Mouse (Mus musculus) induced T-regulatory cell, adult 2 months (primary cell): ENCODE data around the gene Fbxo34.

Source experiments
- DNase-seq: peaks from one replicate; pipeline ENCODE4 v3.0.0-alpha.2; 2012; ENCODE audit warnings: low read depth

Fbxo34 gene

DNA sequence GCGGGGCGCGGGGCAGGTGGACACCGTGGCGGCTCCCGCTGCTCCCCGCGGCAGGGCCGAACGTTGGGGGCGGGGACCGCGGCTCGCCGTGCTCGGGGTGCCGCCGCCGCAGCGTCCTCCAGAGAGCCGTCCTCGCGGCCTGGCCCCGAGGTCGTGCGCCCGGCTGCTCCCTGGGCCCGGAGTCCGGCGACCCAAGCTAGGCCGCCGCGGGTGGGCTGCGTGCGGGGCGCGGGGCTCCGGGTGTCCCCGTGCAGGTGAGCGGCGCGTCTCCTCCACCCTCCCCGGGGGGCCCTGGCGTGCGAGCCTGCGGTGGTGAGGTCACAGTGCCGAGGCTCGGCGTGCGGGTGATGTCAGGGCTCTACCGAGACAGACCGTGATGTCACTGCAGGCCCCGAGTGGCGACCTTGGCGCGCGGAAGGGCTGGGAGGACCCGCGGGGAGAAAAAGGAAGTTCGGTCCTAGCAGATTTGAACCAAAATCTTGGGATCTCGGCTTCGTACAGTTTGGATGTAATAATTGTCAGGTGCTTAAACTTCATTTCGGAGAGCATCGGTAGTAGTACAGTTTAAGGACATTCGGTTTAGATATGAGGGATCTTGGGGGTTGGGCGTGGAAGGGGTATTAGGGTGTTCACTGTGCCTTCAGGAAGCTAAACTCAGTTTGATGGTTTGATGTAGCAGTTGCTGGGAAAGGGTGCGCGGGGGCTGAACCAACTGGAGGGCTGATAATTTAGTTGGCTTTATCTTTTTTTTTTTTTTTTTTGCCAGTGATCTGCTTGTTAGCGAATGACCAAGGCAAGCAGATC, 22.7 kb downstream of the Fbxo34 start:
- peak; percentile 87 for DNase-seq

DNA sequence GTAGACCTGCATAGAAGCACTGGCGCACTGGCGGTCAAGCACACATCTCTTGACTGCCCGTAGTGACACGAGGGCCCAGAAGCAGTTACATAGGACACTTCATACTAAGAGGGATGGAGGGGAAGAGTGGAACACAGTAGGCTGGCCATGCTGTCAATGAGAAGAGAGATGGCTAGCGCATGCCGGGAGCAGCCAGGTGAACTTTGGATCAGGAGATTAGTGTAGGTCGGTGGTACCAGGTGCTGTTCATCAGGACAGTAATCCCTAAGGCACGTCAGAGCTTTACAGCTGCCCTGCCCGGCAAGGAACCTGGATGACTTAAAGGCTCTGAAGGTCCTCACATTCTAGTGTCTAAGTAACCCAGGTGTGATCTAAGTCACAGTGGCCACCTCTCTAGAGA, 23.7 kb downstream of the Fbxo34 start:
- DNase-seq, result no peak

DNA sequence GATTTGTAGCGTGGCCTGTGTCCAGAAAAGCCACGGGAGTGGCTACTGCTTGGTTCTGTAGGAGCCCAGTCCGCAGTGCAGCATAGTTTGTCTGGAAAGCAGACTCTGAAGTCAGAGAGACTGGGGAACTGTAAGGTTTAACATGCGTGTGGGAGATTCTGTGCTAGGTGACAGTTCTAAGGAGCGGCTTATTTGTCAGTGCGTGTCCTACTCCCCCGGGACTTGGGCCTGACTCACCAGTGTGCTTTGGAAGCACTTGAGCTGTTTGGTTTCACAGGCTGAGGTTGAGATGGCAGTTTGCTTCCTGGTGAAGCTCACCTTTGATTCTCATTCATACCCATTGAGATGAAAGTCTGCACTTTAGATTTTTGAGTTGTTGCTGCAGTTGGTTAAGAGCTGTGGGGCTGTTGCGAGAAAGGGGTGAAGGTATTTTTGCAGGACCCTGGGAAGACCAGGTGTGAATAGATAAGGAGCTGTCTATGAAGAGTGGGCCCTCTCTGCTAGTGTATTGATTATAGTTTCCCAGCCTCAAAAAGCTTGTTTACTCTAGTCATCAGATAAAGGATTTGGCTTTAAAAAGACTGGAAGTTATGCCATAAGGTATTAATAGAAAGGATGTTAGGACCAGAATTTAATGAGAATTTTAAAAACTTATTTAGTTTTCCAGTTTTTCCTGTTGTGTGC, 24.5 kb downstream of the Fbxo34 start:
- DNase-seq, result no peak

DNA sequence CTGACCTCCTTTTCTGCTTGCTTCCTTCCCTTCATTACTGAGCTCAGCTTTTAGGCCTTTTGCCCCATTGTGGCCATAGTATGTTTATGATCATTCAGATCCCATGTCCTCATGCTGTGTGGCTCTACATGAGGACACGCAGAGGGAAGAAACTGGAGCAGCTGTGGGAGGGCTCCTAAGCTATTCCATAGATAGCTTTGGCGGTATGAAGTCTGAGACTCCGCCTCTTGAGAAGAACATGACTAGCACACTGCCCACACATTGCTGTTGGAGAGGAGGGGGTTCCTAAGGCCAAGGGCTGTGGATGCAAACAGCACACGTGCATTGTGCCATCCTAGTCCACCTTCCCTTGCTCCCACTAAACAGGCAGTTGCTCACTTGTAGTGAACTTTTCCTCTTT, 26.0 kb downstream of the Fbxo34 start:
- DNase-seq, result no peak

DNA sequence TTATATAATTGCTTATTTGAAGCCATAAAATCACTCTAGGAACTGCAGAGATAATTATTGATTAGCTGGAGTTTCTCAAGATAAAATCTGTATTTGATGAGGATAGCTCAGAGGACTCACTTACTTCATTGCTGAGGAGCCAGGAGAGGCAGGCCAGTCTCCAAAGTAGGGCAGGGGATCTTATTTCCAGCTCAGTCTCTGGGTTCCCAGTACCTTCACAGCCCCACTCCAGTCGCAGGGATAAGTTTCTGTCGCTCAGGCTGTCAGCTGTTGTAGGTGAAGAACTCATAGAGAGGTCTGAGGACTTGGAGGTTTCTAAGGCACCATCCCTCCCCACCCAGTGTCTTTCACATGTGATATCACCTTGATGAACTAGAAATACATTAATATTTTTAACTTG, 27.5 kb downstream of the Fbxo34 start:
- DNase-seq, result no peak

DNA sequence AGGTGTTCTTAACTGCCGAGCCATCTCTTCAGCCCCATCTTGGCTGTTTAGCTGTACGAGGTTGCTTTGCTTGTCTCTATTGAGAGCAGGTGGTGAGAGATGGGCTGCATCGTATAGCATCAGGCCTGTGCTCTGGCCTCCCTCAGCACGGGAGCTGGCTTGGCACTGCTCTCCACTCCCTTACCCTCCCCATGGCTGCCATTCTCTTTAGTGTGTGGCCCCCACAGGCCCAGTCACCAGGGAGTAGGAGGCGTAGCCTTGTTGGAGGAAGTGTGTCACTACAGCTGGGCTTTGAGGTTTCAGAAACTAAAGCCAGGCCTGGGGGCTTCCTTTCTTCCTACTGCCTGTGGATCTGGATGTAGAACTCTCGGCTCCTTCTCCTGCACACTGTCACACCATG, 32.0 kb downstream of the Fbxo34 start:
- no peak for DNase-seq

DNA sequence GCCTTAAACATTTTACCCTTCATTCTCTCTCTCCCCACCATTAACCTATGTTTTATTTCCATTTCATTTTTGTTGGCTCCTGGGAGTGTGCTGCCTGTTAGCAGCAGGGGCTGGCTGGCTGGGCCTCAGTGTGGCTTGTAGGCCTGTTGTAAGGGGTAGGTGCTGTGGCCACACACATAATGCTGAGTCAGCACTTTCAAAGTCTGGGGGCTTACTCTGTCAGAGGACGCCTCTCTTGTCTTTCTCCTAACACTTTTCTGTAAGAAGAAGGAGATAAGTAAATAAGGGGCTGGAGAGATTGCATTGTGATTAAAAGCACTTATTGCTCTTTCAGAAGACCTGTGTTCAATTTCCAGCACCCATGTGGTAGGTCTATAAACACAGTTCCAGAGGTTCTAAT, 32.9 kb downstream of the Fbxo34 start:
- DNase-seq, result no peak

DNA sequence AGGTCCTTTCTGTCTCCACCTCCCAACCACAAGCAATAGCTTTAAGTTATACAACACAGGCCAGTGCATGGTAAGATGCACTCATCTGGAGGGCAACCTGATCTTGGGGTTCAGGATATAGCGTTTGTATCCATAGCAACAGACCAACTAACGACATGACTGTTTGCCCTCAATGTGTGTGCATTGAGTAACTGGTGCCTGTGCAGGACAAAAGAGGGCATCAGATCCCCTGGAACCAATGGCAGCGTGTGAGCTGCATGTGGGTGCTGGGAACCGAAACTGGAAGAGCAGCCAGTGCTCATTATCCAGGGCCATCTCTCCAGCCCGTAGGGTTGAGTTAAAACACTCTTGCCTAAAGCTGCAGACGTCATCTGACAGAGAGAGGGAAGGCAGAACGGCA, 38.5 kb downstream of the Fbxo34 start:
- DNase-seq, result no peak

DNA sequence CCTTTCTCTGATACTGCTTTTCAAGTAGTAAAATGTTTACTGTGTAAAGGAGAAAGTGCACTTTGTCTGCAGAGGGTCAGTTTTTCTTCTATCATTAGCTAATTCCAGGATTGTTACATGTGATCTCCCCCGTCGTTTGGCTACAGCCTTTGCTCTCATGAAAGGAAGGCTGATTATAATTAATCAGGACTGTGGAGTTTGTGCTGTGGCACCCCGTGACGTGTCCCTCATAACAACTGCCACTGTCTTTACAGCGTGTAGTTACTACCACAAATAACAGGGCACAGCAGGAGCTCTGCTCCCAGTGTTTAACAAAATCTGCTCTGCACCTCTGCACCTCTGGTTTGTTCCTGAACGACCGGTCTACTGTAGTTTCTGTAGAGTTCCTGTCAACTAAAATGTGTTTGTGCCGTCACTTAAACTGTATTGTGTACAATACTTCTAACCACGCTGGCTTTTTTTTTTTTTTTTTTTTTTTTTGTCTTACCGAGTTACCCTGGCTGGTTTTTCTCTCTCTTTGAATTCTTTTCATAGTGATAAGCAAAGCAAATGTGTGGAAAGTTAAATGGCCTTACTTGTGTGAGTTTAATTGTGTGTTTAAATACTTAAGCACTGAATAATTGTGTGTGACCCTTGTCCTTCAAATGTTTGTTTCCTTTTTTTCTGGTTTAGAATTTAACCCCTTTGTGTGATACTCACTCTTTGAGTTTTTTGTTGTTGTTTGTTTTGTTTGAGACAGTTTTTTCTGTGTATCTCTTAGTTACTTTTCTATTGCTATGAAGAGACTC, 39.3 kb downstream of the Fbxo34 start:
- DNase-seq, result no peak

DNA sequence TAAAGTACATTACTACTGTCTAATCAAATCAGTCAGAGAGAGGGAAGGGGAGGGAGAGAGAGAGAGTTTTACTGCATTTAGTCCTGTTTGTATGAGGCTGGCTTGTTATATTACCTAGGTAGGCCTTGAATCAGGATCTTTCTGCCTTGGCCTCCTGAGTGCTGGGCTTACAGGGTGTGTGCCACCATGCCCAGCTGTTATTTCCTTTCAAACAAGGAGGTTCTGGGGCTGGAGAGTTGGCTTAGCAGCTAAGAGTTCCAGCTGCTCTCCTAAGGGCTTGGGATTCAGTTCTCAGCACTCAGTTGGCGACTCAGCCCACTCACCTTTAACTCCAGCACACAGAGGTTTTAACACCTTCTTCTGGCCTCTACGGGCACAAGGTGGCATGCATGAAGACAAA, 40.5 kb downstream of the Fbxo34 start:
- DNase-seq, result no peak

DNA sequence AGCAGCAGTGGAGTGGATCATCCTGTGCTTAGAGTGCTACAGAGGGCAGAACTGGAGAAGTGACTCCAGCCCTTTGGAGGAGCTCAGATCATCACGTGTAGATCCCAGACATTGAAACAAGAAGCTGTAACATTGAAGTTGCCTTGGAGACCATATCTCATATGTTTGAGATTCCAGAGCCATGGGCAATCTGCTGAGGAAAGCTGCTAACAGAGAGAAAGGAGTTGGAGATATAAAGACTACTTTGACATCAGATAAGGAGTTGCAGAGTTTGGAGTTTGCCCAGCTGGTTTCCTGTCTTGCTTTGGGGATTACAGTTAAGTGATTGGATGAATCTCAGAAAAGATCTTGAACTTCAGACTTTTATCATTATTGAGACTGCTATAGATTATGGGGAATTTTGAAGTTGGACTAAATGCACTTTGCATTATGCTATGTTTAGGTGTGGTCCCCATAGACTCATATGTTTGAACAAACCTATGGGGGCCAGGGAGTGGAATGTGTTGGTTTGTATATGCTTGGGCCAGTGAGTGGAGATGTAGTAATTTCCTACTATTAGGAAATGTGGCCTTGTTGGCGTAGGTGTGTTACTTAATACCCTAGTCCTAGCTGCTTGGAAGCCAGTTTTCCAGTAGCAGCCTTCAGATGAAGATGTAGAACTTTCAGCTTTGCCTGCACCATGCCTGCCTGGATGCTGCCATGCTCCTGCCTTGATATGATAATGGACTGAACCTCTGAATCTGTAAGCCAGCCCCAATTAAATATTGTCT, 43.6 kb downstream of the Fbxo34 start:
- no peak for DNase-seq

DNA sequence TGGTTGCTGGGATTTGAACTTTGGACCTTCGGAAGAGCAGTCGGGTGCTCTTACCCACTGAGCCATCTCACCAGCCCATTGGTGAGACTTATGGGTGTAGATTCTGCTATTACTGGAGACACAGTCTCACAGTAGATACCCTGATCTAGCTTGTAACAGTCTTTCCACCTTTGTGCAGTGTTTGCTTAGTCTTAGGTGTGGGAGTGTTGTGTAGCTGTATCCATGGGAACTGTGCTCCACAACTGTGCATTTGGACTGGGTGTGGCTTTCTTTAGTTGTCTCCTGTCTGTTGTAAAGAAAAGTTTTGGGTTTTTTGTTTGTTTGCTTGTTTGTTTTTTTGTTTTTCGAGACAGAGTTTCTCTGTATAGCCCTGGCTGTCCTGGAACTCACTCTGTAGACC, 45.7 kb downstream of the Fbxo34 start:
- no peak for DNase-seq

DNA sequence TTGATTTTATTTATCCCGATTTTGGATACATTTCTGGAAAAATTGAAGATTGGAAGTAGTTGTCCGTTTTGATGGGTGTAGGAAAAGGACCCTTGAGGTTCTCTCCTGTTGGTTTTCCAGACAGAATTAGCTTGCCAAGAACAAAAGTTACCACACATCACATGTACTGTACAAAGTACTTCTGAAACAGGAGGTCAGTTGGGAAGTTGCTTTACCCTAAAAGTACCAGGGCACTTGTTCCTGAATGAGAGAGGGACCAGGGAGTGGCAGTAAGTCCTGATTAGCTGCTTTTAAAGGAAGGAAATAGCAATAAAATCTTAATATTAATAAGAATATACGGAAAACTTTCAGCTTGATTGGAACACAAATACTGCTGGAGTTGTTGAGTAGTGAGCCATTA, 46.9 kb downstream of the Fbxo34 start:
- DNase-seq, result no peak

DNA sequence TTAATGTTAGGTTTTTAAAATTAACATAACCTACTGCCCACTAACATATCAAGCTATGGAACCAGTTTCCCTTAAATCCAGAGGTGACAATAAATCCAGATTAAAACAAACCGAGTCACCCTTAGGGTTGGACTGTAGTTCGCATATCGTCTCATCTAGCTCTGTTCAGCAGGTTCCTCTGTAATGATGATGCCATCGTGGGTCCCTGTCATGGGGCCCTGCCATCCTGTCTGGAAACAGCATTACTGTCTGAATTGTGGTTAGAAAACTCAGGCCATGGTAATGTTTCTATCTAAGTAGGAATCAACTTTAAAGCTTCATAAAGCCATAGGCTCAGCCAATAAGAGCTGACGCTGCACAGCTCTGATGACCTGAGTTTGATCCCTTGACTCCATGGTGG, 48.4 kb downstream of the Fbxo34 start:
- no peak for DNase-seq

DNA sequence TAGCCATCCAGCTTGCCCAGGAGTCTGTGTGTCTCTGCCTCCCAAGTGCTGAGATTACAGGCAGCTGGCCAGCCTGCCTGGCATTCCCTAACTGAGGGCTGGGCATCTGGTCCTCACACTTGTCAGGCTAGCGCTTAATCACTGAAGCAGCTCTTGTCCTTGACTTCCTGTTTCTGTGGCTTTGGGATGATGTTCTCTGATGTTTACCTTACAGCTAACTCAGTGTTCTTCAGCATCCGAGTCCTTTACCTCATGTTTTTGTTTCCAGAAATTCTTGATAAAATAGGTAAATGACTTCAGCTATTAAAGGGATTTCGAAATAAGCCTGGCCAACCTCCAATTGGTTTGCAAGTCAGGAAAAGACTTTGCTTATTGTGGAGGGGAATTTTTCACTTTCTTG, 53.8 kb downstream of the Fbxo34 start:
- DNase-seq, result no peak

DNA sequence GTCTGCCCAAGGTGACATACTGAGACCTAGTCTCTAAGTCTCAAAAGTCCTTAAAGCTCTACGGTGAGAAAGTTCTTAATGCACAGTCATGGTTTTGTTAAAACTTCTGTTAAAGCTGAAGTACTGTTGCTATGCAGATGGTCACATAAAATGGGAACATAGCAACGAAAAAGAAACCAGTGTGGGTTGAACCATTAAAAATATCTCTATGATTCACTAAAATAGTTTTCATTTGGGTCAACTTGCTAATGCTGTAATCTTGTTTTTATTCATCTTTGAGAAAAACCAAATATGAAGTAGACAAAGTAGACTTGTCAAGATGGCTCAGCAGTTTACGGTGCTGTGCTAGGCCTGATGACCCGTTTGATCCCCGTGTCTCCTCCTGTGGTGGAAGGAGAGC, 56.5 kb downstream of the Fbxo34 start:
- no peak for DNase-seq

DNA sequence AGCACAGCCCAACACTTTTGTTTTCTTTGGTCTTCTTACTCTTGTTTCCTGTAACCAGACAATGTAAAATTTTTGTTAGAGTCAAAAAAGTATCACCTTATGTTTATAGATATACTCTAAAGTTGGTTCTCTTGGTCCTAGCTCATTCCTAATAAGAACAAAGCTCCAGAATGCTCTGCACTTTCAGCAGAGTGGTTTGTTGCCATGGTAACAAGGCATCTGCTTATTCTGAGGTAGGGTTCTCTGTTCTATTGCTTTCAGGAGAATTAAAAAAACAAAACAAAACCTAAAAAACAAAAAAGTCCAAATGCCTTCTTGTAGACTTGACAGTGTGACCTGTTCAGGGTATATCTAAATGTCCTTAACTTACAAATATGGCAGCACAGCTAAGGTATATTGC, 57.8 kb downstream of the Fbxo34 start:
- DNase-seq, result no peak

DNA sequence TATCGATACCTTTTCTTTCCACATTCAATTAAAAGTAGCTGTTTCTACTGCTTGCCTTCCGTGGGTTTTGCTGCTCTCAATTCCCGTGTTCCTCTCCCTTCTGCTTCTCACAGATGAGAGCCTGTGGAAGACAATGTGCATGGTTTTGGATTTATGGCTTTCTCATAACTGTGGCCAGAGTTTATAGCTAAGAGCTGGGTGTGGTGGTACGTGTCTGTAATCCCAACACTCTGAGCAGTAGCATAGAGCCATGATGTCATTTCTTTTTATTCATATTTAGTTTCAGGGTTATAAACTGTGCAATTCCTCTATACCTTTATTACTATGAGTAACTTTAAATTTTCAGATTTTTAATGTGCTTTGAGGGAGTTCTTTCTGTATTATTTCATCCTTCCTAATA, 60.0 kb downstream of the Fbxo34 start:
- no peak for DNase-seq

DNA sequence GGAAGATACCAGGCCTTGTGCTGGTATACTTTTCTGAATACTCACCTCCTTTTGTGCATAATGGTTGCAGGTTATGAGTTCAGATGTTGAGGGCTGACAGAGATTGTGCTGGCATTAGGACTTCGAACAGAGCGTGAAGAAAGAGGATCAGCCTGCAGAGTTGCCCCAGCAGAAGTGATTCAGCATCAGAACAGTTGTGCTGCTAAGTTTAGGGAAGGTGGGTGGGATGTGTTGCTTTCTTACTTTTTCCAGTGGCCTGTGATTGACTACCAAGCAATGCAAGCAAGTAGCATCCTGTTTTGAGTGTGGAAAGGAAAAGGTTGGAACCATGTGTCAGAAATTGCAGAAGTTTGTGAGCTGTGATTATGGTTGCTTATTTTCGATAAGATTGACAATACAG, 63.4 kb downstream of the Fbxo34 start:
- no peak for DNase-seq

DNA sequence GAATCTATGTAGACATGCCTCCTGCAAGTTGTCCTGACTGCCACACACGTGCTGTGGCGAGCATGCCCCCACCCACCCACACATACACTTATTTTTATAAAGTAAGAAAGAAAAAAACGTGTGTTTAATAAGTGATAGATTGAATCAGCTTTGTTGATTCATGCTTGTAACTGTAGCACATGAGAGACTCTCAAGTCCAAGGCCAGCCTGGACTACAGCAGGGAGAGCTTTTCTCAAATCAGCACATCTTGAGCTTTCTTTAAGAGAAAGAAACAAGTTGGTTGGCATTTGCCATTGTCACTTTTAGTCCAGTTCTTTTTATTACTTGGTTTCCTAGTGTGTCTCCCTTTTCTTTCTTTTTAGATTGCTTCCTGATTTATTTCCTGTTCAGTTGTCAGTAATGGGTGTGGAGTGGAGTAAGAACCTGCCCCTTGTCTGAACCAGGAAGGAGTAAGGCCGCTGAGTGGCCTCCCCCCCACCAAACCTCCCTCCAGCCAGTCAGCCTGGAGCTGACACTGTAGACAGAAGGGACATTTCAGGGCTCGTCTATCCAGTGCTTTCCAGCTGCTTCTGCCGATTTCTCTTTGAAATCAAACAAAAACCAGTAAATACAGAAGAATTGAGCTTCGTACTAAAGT, 64.7 kb downstream of the Fbxo34 start:
- DNase-seq, result peak; percentile 51

DNA sequence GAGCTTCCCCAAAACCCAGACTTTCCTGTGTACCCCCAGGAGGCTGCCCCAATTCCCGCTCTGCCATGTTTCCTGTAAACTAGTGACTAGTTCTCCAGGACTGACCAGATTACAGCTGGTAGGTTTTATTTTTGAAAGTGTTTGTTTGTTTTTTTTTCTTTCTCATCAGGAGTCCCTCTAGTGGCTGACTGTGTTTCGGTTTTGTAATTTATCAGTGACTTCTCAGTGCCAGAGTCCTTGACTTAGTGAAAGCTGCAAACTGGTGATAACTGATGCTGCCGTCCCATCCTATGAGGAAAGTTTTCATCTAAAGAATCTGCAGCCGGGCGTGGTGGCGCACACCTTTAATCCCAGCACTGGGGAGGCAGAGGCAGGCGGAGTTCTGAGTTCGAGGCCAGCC, 65.4 kb downstream of the Fbxo34 start:
- peak; percentile 60 for DNase-seq

DNA sequence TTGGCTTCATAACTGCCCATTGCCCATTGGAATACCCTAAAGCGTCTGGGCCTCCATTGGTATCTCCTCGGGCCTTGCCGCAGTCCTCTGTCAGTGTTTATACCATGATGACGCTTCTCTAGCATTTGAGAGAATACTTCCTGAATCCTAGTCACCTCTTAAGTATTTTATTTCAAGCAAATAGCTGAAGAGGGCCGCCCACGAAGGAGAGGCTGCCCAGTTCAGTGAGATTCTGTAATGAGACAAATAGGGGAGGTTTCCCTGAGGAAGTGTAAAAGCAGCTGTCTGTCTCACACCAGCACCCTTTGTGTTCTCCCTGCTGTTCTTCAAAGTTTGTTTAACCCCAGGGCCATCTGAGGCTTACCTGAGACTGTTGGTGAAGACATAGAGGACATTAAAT, 66.5 kb downstream of the Fbxo34 start:
- no peak for DNase-seq
